Mouse (Mus musculus): ENCODE data around the gene Fads6. TPM values are rescaled to one million over a fixed set of nuclear protein-coding genes. Genes with fewer than 3 reads are reported as not detected.

Fads6 gene
- polyA plus RNA-seq, 1 experiment from 2014 or later = 0.45 TPM

DNA sequence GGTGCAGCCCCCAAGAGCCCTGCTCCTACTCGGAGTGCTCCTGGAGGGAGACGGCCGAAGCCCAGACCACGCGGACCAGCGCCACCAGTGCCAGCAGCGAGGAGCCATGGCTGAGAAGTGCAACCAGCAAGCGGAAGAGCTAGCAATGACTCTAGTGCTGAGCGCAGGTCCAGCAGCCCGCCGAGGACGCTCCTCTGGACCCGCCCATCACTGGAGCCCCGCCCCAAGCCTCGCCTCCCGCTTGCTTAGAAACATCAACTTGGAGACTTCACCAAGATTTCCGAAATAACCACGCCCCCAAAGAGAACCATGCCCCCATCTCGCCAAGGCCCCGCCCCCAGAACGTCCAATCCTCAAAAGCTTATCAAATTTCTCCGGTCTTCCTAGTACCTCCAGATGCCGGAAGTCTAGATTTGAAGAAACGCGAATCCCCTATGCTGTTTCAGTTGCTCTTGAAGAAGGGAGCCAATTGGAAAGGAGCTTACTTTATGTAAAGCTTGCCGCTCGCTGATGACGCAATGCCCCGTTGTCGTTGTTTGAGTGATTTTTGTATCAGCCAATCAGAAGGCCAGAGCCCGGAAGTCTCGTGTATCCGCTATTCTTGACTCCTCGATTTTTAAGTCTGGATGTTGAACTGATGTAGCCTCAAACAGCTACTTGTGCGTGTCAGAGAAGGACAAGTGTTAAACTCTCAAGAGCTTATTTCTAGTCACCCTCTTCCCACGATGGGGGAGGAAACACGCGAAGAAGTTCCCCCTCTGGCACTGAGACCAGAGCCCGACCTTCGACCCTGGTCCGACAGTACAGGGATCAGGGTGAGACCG lies 20.5 kb downstream of the Fads6 start, which contains the start of gene Fdxr:
TSS of gene Fdxr (minus strand) at position 271 of the 824 bp plus-strand sequence.
- no peaks in the 10 kb centered on the region for H3K36me3 ChIP-seq (ENCODE audit: control insufficient read depth, insufficient read depth, low read length)
- no peaks in the 10 kb centered on the region for H3K9me3 ChIP-seq (ENCODE audit: control insufficient read depth, low read length)
- DNase-seq (ENCODE audit: low spot score) (peak; percentile 98), ATAC-seq (replicated peaks; ENCODE audit: low FRiP score) (peak; percentile 96)
- no peaks in the 10 kb centered on the region for H3K27me3 ChIP-seq (ENCODE audit: control insufficient read depth, insufficient read depth, low read length)
- WGBS = 0% methylated on average over 42 of the region's 42 CpGs
- peak within 1 kb of the TSS; percentile 71; the same call in 1 of the 2 replicates for H3K27ac ChIP-seq (ENCODE audit: low read depth, low read length)
- peak within 1 kb of the TSS; percentile 84 for H3K9ac ChIP-seq (ENCODE audit: low read length)
- peaks cover 11% of the 10 kb centered on the region for H3K4me1 ChIP-seq (replicated peaks; ENCODE audit: control insufficient read depth, insufficient read depth, low read length)
- H3K4me3 ChIP-seq (ENCODE audit: low read depth, low read length) = peak within 1 kb of the TSS; percentile 60
- peak within 1 kb of the TSS; percentile 83 for H3K4me2 ChIP-seq (ENCODE audit: low read depth, low read length, severe bottlenecking)

DNA sequence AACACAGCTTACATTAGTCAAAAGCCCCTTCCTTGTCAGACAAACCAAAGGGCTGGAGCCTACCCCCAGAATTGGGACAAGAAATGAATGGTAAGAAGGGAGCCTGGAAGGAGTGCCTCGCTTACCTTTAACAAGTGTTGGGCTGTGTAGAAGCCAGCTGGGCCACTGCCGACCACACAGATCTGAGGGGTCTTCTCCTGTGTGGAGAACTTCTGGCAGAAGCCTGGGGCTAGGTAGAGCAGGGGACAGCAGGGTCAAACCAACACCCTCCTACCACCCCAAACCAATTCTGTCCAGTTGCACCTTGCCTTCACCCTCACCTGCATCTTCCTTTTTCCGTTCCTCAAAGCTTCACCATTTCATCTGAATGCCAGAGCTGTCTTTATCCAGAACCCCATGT lies 21.5 kb downstream of the Fads6 start:
- Histone ChIP-seq H3K36me3 (ENCODE audit: control insufficient read depth, insufficient read depth, low read length) (no peaks in the 10 kb centered on the region), H3K4me3 (ENCODE audit: low read depth, low read length) (peak overlapping the region; percentile 60), H3K4me2 (ENCODE audit: low read depth, low read length, severe bottlenecking) (peak overlapping the region; percentile 83), H3K4me1 (replicated peaks; ENCODE audit: control insufficient read depth, insufficient read depth, low read length) (peaks cover 11% of the 10 kb centered on the region), H3K9ac (ENCODE audit: low read length) (peak overlapping the region; percentile 84), H3K27me3 (ENCODE audit: control insufficient read depth, insufficient read depth, low read length) (no peaks in the 10 kb centered on the region), H3K9me3 (ENCODE audit: control insufficient read depth, low read length) (no peaks in the 10 kb centered on the region), H3K27ac (ENCODE audit: low read depth, low read length) (no peak overlapping the region)
- 65% methylated on average over 3 of the region's 3 CpGs for WGBS
- no peak for DNase-seq (ENCODE audit: low spot score)
- no peak for ATAC-seq (replicated peaks; ENCODE audit: low FRiP score)

DNA sequence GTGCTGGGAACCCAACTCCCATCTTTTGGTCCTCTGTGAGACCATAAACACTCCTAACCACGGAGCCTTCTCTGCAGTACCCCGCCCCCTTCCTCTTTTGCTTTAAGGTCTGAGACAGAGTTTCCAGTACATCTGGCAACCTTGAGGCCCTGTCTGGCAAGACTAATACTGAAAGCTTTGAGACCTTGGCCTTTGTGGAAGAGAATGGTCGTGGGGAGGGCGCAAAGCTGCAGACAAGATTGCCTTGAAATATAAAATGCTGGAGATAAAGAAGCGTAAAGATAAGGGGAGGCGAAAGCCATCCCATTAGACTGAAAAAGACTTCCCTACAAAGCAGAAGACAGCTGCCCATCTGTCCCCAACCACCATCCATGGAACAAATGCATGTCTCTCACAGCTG lies 22.0 kb downstream of the Fads6 start:
- 91% methylated on average over 6 of the region's 6 CpGs for WGBS
- no peaks in the 10 kb centered on the region for H3K36me3 ChIP-seq (ENCODE audit: control insufficient read depth, insufficient read depth, low read length)
- H3K4me2 ChIP-seq (ENCODE audit: low read depth, low read length, severe bottlenecking) = peak overlapping the region; percentile 83
- no peaks in the 10 kb centered on the region for H3K9me3 ChIP-seq (ENCODE audit: control insufficient read depth, low read length)
- ATAC-seq (replicated peaks; ENCODE audit: low FRiP score) = no peak
- no peak overlapping the region for H3K4me3 ChIP-seq (ENCODE audit: low read depth, low read length)
- peaks cover 11% of the 10 kb centered on the region for H3K4me1 ChIP-seq (replicated peaks; ENCODE audit: control insufficient read depth, insufficient read depth, low read length)
- no peak for DNase-seq (ENCODE audit: low spot score)
- H3K9ac ChIP-seq (ENCODE audit: low read length) = peak overlapping the region; percentile 84; the same call in 1 of the 2 replicates
- H3K27ac ChIP-seq (ENCODE audit: low read depth, low read length) = no peak overlapping the region
- no peaks in the 10 kb centered on the region for H3K27me3 ChIP-seq (ENCODE audit: control insufficient read depth, insufficient read depth, low read length)

DNA sequence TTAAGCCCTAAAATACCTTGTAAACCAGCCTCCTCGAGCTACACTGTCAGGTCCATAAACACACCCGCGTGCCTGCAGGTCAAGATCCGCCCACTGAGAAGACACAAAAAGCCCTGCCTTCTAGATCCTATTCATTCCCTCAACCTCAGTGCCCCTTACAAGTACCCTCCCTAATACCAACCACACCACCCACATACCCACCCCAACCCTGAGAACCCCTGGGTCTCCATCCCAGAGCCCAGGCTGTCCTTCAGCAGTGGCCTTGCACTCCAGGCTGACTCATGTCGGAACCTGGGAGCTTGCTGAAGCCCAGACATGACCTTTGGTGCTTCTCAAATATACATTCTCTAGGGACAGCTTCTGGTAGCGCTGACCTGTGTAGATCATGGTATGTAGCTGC lies 22.7 kb downstream of the Fads6 start:
- no peak overlapping the region for H3K9ac ChIP-seq (ENCODE audit: low read length)

DNA sequence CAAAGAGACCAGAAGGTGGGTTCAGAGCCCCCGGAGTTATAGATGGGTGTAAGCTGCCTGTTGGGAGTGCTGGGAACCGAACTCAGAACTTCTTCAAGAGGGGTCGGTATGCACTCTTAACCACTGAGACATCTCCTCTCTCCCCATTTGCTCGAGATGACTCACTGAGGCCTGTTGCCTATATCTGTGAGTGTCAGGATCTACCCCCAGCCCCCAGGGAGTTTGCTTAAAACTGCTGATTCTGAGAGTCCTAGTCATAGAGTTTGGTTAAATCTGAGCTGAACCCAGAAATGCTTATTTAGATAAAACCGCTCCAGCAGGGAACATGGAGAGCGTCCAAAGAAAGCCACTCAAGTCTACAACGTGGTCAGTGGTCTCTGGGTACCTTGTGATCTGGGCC lies 23.3 kb downstream of the Fads6 start:
- no peaks in the 10 kb centered on the region for H3K36me3 ChIP-seq (ENCODE audit: control insufficient read depth, insufficient read depth, low read length)
- ATAC-seq (replicated peaks; ENCODE audit: low FRiP score) (no peak), DNase-seq (ENCODE audit: low spot score) (no peak)
- 87% methylated on average over 7 of the region's 7 CpGs for WGBS
- no peak overlapping the region for H3K4me2 ChIP-seq (ENCODE audit: low read depth, low read length, severe bottlenecking)
- peaks cover 15% of the 10 kb centered on the region for H3K4me1 ChIP-seq (replicated peaks; ENCODE audit: control insufficient read depth, insufficient read depth, low read length)
- H3K9ac ChIP-seq (ENCODE audit: low read length) = no peak overlapping the region
- H3K9me3 ChIP-seq (ENCODE audit: control insufficient read depth, low read length) = no peaks in the 10 kb centered on the region
- H3K27me3 ChIP-seq (ENCODE audit: control insufficient read depth, insufficient read depth, low read length) = no peaks in the 10 kb centered on the region
- no peak overlapping the region for H3K4me3 ChIP-seq (ENCODE audit: low read depth, low read length)
- no peak overlapping the region for H3K27ac ChIP-seq (ENCODE audit: low read depth, low read length)

More for the DNA sequence above, 22.7 kb downstream of the Fads6 start:
- Histone ChIP-seq H3K4me3 (ENCODE audit: low read depth, low read length) (no peak overlapping the region), H3K27me3 (ENCODE audit: control insufficient read depth, insufficient read depth, low read length) (no peaks in the 10 kb centered on the region), H3K4me2 (ENCODE audit: low read depth, low read length, severe bottlenecking) (no peak overlapping the region), H3K27ac (ENCODE audit: low read depth, low read length) (no peak overlapping the region), H3K4me1 (replicated peaks; ENCODE audit: control insufficient read depth, insufficient read depth, low read length) (peaks cover 15% of the 10 kb centered on the region), H3K9me3 (ENCODE audit: control insufficient read depth, low read length) (no peaks in the 10 kb centered on the region), H3K36me3 (ENCODE audit: control insufficient read depth, insufficient read depth, low read length) (no peaks in the 10 kb centered on the region)
- DNase-seq (ENCODE audit: low spot score) (no peak), ATAC-seq (replicated peaks; ENCODE audit: low FRiP score) (no peak)
- WGBS = 94% methylated on average over 6 of the region's 6 CpGs

DNA sequence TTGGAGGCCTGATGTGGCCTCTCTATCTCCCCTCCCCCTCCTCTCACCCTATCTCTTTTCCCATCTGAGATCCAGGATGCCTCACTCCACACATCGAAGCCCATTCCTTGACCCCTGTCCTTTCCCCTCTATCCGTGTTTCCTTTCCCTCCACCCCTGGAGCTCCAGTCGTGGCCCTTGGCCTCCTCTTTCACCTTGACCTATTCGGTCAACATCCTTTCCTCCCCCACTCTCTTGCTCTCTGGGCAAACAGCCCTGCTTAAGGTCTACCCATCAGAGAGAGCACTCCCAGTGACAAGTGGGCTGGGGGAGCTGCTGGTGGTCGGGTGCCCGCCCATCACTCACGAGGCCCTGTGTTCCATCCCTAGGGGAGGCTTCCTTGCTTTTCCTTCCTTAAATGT lies 23.7 kb downstream of the Fads6 start:
- Histone ChIP-seq H3K9ac (ENCODE audit: low read length) (no peak overlapping the region), H3K4me1 (replicated peaks; ENCODE audit: control insufficient read depth, insufficient read depth, low read length) (peaks cover 15% of the 10 kb centered on the region)
- ATAC-seq (replicated peaks; ENCODE audit: low FRiP score) = no peak

DNA sequence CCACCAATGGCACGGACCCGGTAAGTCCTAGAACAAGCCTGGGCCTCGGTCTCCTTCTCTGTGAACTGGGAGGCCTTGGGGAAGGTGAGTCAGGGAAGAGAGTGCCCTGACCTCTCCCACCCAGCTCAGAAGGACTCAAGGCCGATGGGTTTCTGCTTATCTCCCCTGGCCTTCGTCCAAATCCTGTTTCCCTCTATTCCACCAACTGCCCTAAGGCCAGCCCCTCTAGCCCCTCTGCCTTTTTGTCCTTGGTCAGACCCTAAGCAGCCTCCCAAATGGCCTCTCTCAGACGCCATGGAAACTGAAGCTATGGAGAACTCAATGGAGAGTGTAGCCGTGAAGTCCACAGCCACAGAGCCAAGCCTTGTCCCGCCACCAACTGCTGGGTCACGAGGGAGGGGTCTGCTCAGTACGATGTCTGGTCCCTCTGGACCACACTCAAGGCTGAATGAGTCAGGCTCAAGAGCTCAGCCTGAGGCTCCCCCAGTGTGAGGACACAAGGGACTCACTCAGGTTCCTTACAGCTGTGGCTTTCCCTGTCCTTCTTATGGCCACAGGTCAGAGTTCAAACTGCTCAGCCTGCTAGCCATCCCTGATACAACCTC lies 24.5 kb downstream of the Fads6 start:
- H3K27ac ChIP-seq (ENCODE audit: low read depth, low read length) = no peak overlapping the region
- H3K36me3 ChIP-seq (ENCODE audit: control insufficient read depth, insufficient read depth, low read length) = no peaks in the 10 kb centered on the region
- H3K9ac ChIP-seq (ENCODE audit: low read length) = no peak overlapping the region
- no peak overlapping the region for H3K4me2 ChIP-seq (ENCODE audit: low read depth, low read length, severe bottlenecking)
- peaks cover 15% of the 10 kb centered on the region for H3K4me1 ChIP-seq (replicated peaks; ENCODE audit: control insufficient read depth, insufficient read depth, low read length)
- no peak for ATAC-seq (replicated peaks; ENCODE audit: low FRiP score)
- peaks cover 8% of the 10 kb centered on the region for H3K27me3 ChIP-seq (ENCODE audit: control insufficient read depth, insufficient read depth, low read length)
- no peak for DNase-seq (ENCODE audit: low spot score)
- WGBS = 76% methylated on average over 10 of the region's 10 CpGs
- no peak overlapping the region for H3K4me3 ChIP-seq (ENCODE audit: low read depth, low read length)
- no peaks in the 10 kb centered on the region for H3K9me3 ChIP-seq (ENCODE audit: control insufficient read depth, low read length)

More for the DNA sequence above, 23.7 kb downstream of the Fads6 start:
- Histone ChIP-seq H3K4me3 (ENCODE audit: low read depth, low read length) (no peak overlapping the region), H3K9me3 (ENCODE audit: control insufficient read depth, low read length) (no peaks in the 10 kb centered on the region), H3K27ac (ENCODE audit: low read depth, low read length) (no peak overlapping the region), H3K4me2 (ENCODE audit: low read depth, low read length, severe bottlenecking) (no peak overlapping the region), H3K27me3 (ENCODE audit: control insufficient read depth, insufficient read depth, low read length) (0 out of 2 replicates have a peak, but pooled peaks cover 2% of the 10 kb centered on the region), H3K36me3 (ENCODE audit: control insufficient read depth, insufficient read depth, low read length) (no peaks in the 10 kb centered on the region)
- WGBS = 60% methylated on average over 7 of the region's 7 CpGs
- DNase-seq (ENCODE audit: low spot score) = no peak

- WGBS = 73% methylated on average over 10 of the region's 10 CpGs
- peaks cover 18% of the 10 kb centered on the region for H3K4me1 ChIP-seq (replicated peaks; ENCODE audit: control insufficient read depth, insufficient read depth, low read length)
These were observed 26.0 kb downstream of the Fads6 start for GRCm38 (mm10) chr11:115271481-115271880.

More at GRCm38 (mm10) chr11:115271481-115271880, 26.0 kb downstream of the Fads6 start:
- peaks cover 23% of the 10 kb centered on the region for H3K27me3 ChIP-seq (ENCODE audit: control insufficient read depth, insufficient read depth, low read length)
- no peak overlapping the region for H3K4me2 ChIP-seq (ENCODE audit: low read depth, low read length, severe bottlenecking)
- H3K27ac ChIP-seq (ENCODE audit: low read depth, low read length) = no peak overlapping the region
- ATAC-seq (replicated peaks; ENCODE audit: low FRiP score) (no peak), DNase-seq (ENCODE audit: low spot score) (no peak)
- H3K9ac ChIP-seq (ENCODE audit: low read length) = no peak overlapping the region
- no peaks in the 10 kb centered on the region for H3K36me3 ChIP-seq (ENCODE audit: control insufficient read depth, insufficient read depth, low read length)
- no peaks in the 10 kb centered on the region for H3K9me3 ChIP-seq (ENCODE audit: control insufficient read depth, low read length)
- no peak overlapping the region for H3K4me3 ChIP-seq (ENCODE audit: low read depth, low read length)
